Mouse (Mus musculus) neural tube, embryonic 14.5 days (tissue): ENCODE measurements around the gene Tmem107. TPM values are rescaled to one million over a fixed set of nuclear protein-coding genes. Genes with fewer than 3 reads are reported as not detected.

ENCODE experiments used
- ATAC-seq: fragments of 200-750 bp; cut with Nextera tagmentation; 2 replicates; pipeline ENCODE4 v1.8.0; 2017; ENCODE audit warnings: low read depth, mild to moderate bottlenecking, moderate TSS enrichment, moderate library complexity
- H3K27ac ChIP-seq: fragments of 300-500 bp; sonication (generic); 2 replicates; pipeline ENCODE4 v1.5.1; 2014; ENCODE audit warnings: low read depth, mild to moderate bottlenecking, control low read depth, low read length, moderate library complexity, mixed read lengths
- H3K27me3 ChIP-seq: fragments of 300-500 bp; sonication (generic); 2 replicates; pipeline ENCODE4 v1.6.1; 2014; ENCODE audit warnings: low read length; ENCODE audit not compliant: control insufficient read depth, insufficient read depth
- H3K36me3 ChIP-seq: fragments of 300-500 bp; sonication (generic); 2 replicates; pipeline ENCODE4 v1.6.1; 2014; ENCODE audit warnings: low read length, mixed read lengths; ENCODE audit not compliant: control insufficient read depth, insufficient read depth
- H3K4me1 ChIP-seq: fragments of 300-500 bp; sonication (generic); 2 replicates; pipeline ENCODE4 v1.6.1; 2014; ENCODE audit warnings: low read length; ENCODE audit not compliant: control insufficient read depth, insufficient read depth
- H3K4me2 ChIP-seq: fragments of 300-500 bp; sonication (generic); 2 replicates; pipeline ENCODE4 v1.6.1; 2014; ENCODE audit warnings: mild to moderate bottlenecking, low read depth, low read length, control low read depth
- H3K4me3 ChIP-seq: fragments of 300-500 bp; sonication (generic); 2 replicates; pipeline ENCODE4 v1.5.1; 2014; ENCODE audit warnings: low read depth, low read length, control low read depth, mixed read lengths
- H3K9ac ChIP-seq: fragments of 300-500 bp; sonication (generic); replicated peaks from 2 replicates; pipeline ENCODE4 v1.6.1; 2014; ENCODE audit warnings: low read depth, mild to moderate bottlenecking, control low read depth, low read length, mixed read lengths
- H3K9me3 ChIP-seq: fragments of 300-500 bp; sonication (generic); 2 replicates; pipeline ENCODE4 v1.6.1; 2016; ENCODE audit warnings: low read length; ENCODE audit not compliant: control insufficient read depth
- WGBS: fragments of 180-500 bp; shearing (Covaris S2); extraction: QIAGEN DNeasy Blood & Tissue Kit; methylation state at CpG from one replicate; pipeline ENCODE4 v1.1.7; 2014; 5-methylcytosine and 5-hydroxymethylcytosine counted together
- polyA plus RNA-seq: library from polyadenylated mRNA; unstranded; fragments of >200 nt; fragmentation: Nextera tagmentation; extraction: Ambion mirVana; gene quantifications from 2 replicates; pipeline ENCODE4 v1.2.1, GENCODE M21; 2014

Gene Tmem107
- polyA plus RNA-seq, 1 experiment from 2014 or later = 27.7 TPM

GRCm38 (mm10) chr11:69052824-69053421 is 17.7 kb upstream of the Tmem107 start:
- WGBS = 69% methylated on average over 2 of the region's 2 CpGs
- Histone ChIP-seq H3K4me1 (no peaks in the 10 kb centered on the region), H3K9me3 (no peaks in the 10 kb centered on the region), H3K36me3 (no peaks in the 10 kb centered on the region), H3K27me3 (no peaks in the 10 kb centered on the region), H3K4me2 (no peak overlapping the region), H3K4me3 (no peak overlapping the region), H3K27ac (no peak overlapping the region), H3K9ac (no peak overlapping the region)
- no peak for ATAC-seq

- H3K4me1 ChIP-seq = peaks cover 6% of the 10 kb centered on the region; the same call in 1 of the 2 replicates
- ATAC-seq = no peak
- no peaks in the 10 kb centered on the region for H3K9me3 ChIP-seq
- H3K9ac ChIP-seq = no peak overlapping the region
- no peaks in the 10 kb centered on the region for H3K36me3 ChIP-seq
- WGBS = 75% methylated on average over 3 of the region's 3 CpGs
- H3K27ac ChIP-seq = no peak overlapping the region
- H3K4me2 ChIP-seq = no peak overlapping the region
- H3K4me3 ChIP-seq = no peak overlapping the region
- no peaks in the 10 kb centered on the region for H3K27me3 ChIP-seq
These were observed 16.8 kb upstream of the Tmem107 start for GRCm38 (mm10) chr11:69053848-69054247.

- H3K27me3 ChIP-seq = no peaks in the 10 kb centered on the region
- H3K4me1 ChIP-seq = peaks cover 19% of the 10 kb centered on the region
- H3K27ac ChIP-seq = peak overlapping the region; percentile 86
- H3K9ac ChIP-seq = peak overlapping the region; percentile 80; the same call in 1 of the 2 replicates
- no peaks in the 10 kb centered on the region for H3K9me3 ChIP-seq
- WGBS = 71% methylated on average over 2 of the region's 2 CpGs
- ATAC-seq = no peak
- peak overlapping the region; percentile 85 for H3K4me3 ChIP-seq
- H3K36me3 ChIP-seq = no peaks in the 10 kb centered on the region
- peak overlapping the region; percentile 58 for H3K4me2 ChIP-seq
These were observed 12.3 kb upstream of the Tmem107 start for GRCm38 (mm10) chr11:69058265-69058664.

GRCm38 (mm10) chr11:69058729-69059356 is 11.8 kb upstream of the Tmem107 start:
- H3K27ac ChIP-seq = peak overlapping the region; percentile 86
- no peaks in the 10 kb centered on the region for H3K9me3 ChIP-seq
- 2% methylated on average over 19 of the region's 19 CpGs for WGBS
- H3K4me2 ChIP-seq = peak overlapping the region; percentile 58
- H3K9ac ChIP-seq = peak overlapping the region; percentile 80
- H3K36me3 ChIP-seq = no peaks in the 10 kb centered on the region
- no peaks in the 10 kb centered on the region for H3K27me3 ChIP-seq
- H3K4me1 ChIP-seq = peaks cover 19% of the 10 kb centered on the region
- H3K4me3 ChIP-seq = peak overlapping the region; percentile 85
- ATAC-seq = peak; percentile 10; the same call in 1 of the 2 replicates

- ATAC-seq = peak; percentile 92
- Histone ChIP-seq H3K4me3 (peak within 1 kb of the TSS; percentile 85), H3K27me3 (no peaks in the 10 kb centered on the region), H3K9ac (peak within 1 kb of the TSS; percentile 80), H3K4me2 (peak within 1 kb of the TSS; percentile 79), H3K4me1 (peaks cover 23% of the 10 kb centered on the region), H3K27ac (peak within 1 kb of the TSS; percentile 91), H3K36me3 (no peaks in the 10 kb centered on the region), H3K9me3 (no peaks in the 10 kb centered on the region)
- WGBS = under 1% methylated on average over 63 of the region's 64 CpGs
These were observed 11.1 kb upstream of the Tmem107 start, which contains the start of gene Borcs6 for GRCm38 (mm10) chr11:69059357-69059974. Gene Borcs6, plus strand, starts transcription at chr11:69059717.

GRCm38 (mm10) chr11:69059975-69060411 is 10.6 kb upstream of the Tmem107 start:
- Histone ChIP-seq H3K36me3 (no peaks in the 10 kb centered on the region), H3K4me3 (peak overlapping the region; percentile 85), H3K9me3 (no peaks in the 10 kb centered on the region), H3K4me1 (peaks cover 23% of the 10 kb centered on the region), H3K27me3 (no peaks in the 10 kb centered on the region), H3K27ac (peak overlapping the region; percentile 91), H3K4me2 (peak overlapping the region; percentile 79), H3K9ac (peak overlapping the region; percentile 80)
- WGBS = 0% methylated on average over 33 of the region's 49 CpGs
- peak; percentile 24 for ATAC-seq

GRCm38 (mm10) chr11:69060448-69061254 is 10.0 kb upstream of the Tmem107 start:
- Histone ChIP-seq H3K9ac (peak overlapping the region; percentile 80), H3K9me3 (no peaks in the 10 kb centered on the region), H3K27ac (peak overlapping the region; percentile 91), H3K4me2 (peak overlapping the region; percentile 79), H3K27me3 (no peaks in the 10 kb centered on the region), H3K4me3 (peak overlapping the region; percentile 85), H3K4me1 (peaks cover 23% of the 10 kb centered on the region), H3K36me3 (no peaks in the 10 kb centered on the region)
- ATAC-seq = no peak
- under 1% methylated on average over 40 of the region's 40 CpGs for WGBS

- no peaks in the 10 kb centered on the region for H3K27me3 ChIP-seq
- no peak for ATAC-seq
- H3K9ac ChIP-seq = no peak overlapping the region; the same call in 1 of the 2 replicates
- H3K27ac ChIP-seq = no peak overlapping the region
- no peaks in the 10 kb centered on the region for H3K36me3 ChIP-seq
- H3K4me3 ChIP-seq = peak overlapping the region; percentile 85
- H3K9me3 ChIP-seq = no peaks in the 10 kb centered on the region
- H3K4me2 ChIP-seq = peak overlapping the region; percentile 79
- WGBS = 5% methylated on average over 17 of the region's 17 CpGs
- H3K4me1 ChIP-seq = peaks cover 26% of the 10 kb centered on the region
These were observed 9.2 kb upstream of the Tmem107 start for GRCm38 (mm10) chr11:69061255-69061912.
